Mouse (Mus musculus): Measurements from ENCODE around the gene Ly75. TPM values are rescaled to one million over a fixed set of nuclear protein-coding genes. Genes with fewer than 3 reads are reported as not detected.

The Ly75 gene
- polyA plus RNA-seq, 1 experiment from 2014 or later = 2.3 TPM

DNA sequence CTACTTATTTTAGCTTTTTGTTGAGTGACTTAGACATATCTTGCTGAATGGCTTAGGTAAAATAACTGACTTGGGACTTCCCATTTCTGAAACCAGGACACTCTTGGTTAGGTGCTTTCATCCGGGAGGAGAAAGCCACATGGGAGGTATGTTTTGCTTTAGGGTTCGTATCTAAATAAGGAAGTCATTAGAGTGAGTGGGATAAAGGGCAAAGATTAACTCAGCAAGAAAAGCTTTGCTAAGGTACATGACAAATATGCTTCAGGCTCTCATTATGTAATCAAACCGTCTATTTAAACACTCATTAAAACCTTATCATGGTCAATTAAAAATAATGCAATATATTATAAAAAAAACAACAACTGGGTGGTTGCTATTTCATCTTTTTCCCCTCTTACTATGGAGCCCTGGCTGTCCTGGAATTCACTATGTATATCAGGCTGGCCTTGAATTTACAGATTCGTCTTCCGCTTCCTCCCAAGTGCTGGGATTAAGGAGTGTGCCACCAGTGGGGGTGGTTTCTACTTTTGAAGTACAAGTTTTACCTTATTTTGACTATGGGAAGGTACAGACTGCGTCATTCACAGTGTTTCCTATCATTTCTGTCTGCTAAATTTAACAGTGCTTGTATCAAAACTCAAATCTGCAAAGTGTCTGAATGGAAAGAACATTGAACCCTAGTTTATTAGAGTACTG lies 60.9 kb downstream of the Ly75 start:
- no peak overlapping the region for H3K9ac ChIP-seq (ENCODE audit: low read length)
- H3K27ac ChIP-seq (ENCODE audit: low read depth, low read length) = no peak overlapping the region
- no peak for ATAC-seq (ENCODE audit: low FRiP score)
- H3K4me3 ChIP-seq (ENCODE audit: low read depth, low read length) = no peak overlapping the region
- no peak for DNase-seq (ENCODE audit: low spot score, missing footprints)
- no peak overlapping the region for H3K4me2 ChIP-seq
- 81% methylated on average over 6 of the region's 6 CpGs for WGBS
- no peaks in the 10 kb centered on the region for H3K9me3 ChIP-seq (ENCODE audit: control insufficient read depth, low read length)
- H3K36me3 ChIP-seq (ENCODE audit: control insufficient read depth, insufficient read depth, low read length) = no peaks in the 10 kb centered on the region; the same call in 1 of the 2 replicates
- no peaks in the 10 kb centered on the region for H3K27me3 ChIP-seq (ENCODE audit: control insufficient read depth, insufficient read depth, low read length)
- no peaks in the 10 kb centered on the region for H3K4me1 ChIP-seq (ENCODE audit: control insufficient read depth, insufficient read depth, low read length)

DNA sequence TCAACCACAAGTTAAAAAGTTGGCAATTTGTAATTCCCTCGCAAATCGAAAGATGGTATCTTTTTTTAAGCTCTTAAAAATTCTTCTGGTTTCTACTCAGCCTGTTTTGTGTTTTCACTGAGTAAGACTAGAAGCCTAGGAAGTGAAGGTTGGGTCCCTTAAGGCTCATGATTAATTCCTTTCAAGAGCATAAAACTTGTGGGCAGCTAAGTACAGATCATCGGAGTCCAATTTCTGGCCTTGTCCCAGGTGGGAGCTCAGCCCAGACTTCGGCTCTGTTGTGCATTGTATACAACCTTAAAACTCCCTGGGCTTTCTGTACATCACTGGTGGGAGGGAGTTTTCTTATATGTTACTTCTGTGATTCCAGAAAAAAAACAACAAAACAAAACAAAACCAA lies 79.3 kb downstream of the Ly75 start:
- no peak overlapping the region for H3K4me2 ChIP-seq
- no peaks in the 10 kb centered on the region for H3K36me3 ChIP-seq (ENCODE audit: control insufficient read depth, insufficient read depth, low read length)
- DNase-seq (ENCODE audit: low spot score, missing footprints) (no peak), ATAC-seq (ENCODE audit: low FRiP score) (no peak)
- H3K9ac ChIP-seq (ENCODE audit: low read length) = no peak overlapping the region
- H3K9me3 ChIP-seq (ENCODE audit: control insufficient read depth, low read length) = no peaks in the 10 kb centered on the region
- H3K4me1 ChIP-seq (ENCODE audit: control insufficient read depth, insufficient read depth, low read length) = no peaks in the 10 kb centered on the region
- no peak overlapping the region for H3K27ac ChIP-seq (ENCODE audit: low read depth, low read length)
- WGBS = 93% methylated on average over 4 of the region's 4 CpGs
- H3K4me3 ChIP-seq (ENCODE audit: low read depth, low read length) = no peak overlapping the region
- H3K27me3 ChIP-seq (ENCODE audit: control insufficient read depth, insufficient read depth, low read length) = no peaks in the 10 kb centered on the region

GRCm38 (mm10) chr2:60299323-60299722 lies 83.8 kb downstream of the Ly75 start:
- no peak overlapping the region for H3K4me3 ChIP-seq (ENCODE audit: low read depth, low read length)
- ATAC-seq (ENCODE audit: low FRiP score) = no peak
- H3K9me3 ChIP-seq (ENCODE audit: control insufficient read depth, low read length) = no peaks in the 10 kb centered on the region
- no peak for DNase-seq (ENCODE audit: low spot score, missing footprints)
- no peaks in the 10 kb centered on the region for H3K27me3 ChIP-seq (ENCODE audit: control insufficient read depth, insufficient read depth, low read length)
- WGBS = 96% methylated on average over 2 of the region's 2 CpGs
- H3K36me3 ChIP-seq (ENCODE audit: control insufficient read depth, insufficient read depth, low read length) = no peaks in the 10 kb centered on the region
- H3K9ac ChIP-seq (ENCODE audit: low read length) = no peak overlapping the region
- no peaks in the 10 kb centered on the region for H3K4me1 ChIP-seq (ENCODE audit: control insufficient read depth, insufficient read depth, low read length)
- H3K4me2 ChIP-seq = no peak overlapping the region
- H3K27ac ChIP-seq (ENCODE audit: low read depth, low read length) = no peak overlapping the region

DNA sequence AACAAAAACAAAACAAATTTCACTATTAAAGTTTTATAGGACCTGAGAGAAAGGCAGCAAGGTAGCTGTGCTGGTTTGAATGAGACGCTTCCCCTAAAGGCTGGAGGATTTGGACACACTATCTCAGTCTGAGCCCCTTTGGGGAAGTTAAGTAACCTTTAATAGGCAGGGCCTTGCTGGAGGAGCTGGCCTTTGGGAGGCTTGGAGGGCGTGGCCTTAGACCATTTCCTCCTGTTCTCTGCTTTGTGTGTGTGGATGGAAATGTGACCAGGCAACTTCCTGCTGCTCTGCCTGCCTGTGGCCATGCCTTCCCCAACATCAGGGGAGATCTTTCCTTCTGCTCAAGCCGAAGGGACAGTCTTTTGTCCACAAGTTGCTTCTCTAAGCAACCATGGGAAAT lies 84.8 kb downstream of the Ly75 start:
- Histone ChIP-seq H3K36me3 (ENCODE audit: control insufficient read depth, insufficient read depth, low read length) (no peaks in the 10 kb centered on the region), H3K9ac (ENCODE audit: low read length) (no peak overlapping the region), H3K4me3 (ENCODE audit: low read depth, low read length) (no peak overlapping the region), H3K27me3 (ENCODE audit: control insufficient read depth, insufficient read depth, low read length) (no peaks in the 10 kb centered on the region), H3K4me2 (no peak overlapping the region), H3K9me3 (ENCODE audit: control insufficient read depth, low read length) (no peaks in the 10 kb centered on the region), H3K4me1 (ENCODE audit: control insufficient read depth, insufficient read depth, low read length) (no peaks in the 10 kb centered on the region), H3K27ac (ENCODE audit: low read depth, low read length) (no peak overlapping the region)
- 80% methylated on average over 3 of the region's 3 CpGs for WGBS
- no peak for ATAC-seq (ENCODE audit: low FRiP score)
- no peak for DNase-seq (ENCODE audit: low spot score, missing footprints)

- Histone ChIP-seq H3K4me1 (ENCODE audit: control insufficient read depth, insufficient read depth, low read length) (no peaks in the 10 kb centered on the region), H3K9me3 (ENCODE audit: control insufficient read depth, low read length) (no peaks in the 10 kb centered on the region), H3K4me2 (no peak overlapping the region), H3K9ac (ENCODE audit: low read length) (no peak overlapping the region), H3K27me3 (ENCODE audit: control insufficient read depth, insufficient read depth, low read length) (no peaks in the 10 kb centered on the region), H3K36me3 (ENCODE audit: control insufficient read depth, insufficient read depth, low read length) (no peaks in the 10 kb centered on the region), H3K27ac (ENCODE audit: low read depth, low read length) (no peak overlapping the region), H3K4me3 (ENCODE audit: low read depth, low read length) (no peak overlapping the region)
- ATAC-seq (ENCODE audit: low FRiP score) (no peak), DNase-seq (ENCODE audit: low spot score, missing footprints) (no peak)
- WGBS = 82% methylated on average over 4 of the region's 4 CpGs
Observed at GRCm38 (mm10) chr2:60291381-60291780, 91.7 kb downstream of the Ly75 start.

- H3K36me3 ChIP-seq (ENCODE audit: control insufficient read depth, insufficient read depth, low read length) = no peaks in the 10 kb centered on the region
- no peaks in the 10 kb centered on the region for H3K9me3 ChIP-seq (ENCODE audit: control insufficient read depth, low read length)
- no peak for DNase-seq (ENCODE audit: low spot score, missing footprints)
- H3K4me2 ChIP-seq = no peak overlapping the region
- no peak for ATAC-seq (ENCODE audit: low FRiP score)
- H3K4me3 ChIP-seq (ENCODE audit: low read depth, low read length) = no peak overlapping the region
- H3K27me3 ChIP-seq (ENCODE audit: control insufficient read depth, insufficient read depth, low read length) = no peaks in the 10 kb centered on the region; the same call in 1 of the 2 replicates
- WGBS = 97% methylated on average over 1 of the region's 1 CpGs
- H3K9ac ChIP-seq (ENCODE audit: low read length) = no peak overlapping the region
- no peak overlapping the region for H3K27ac ChIP-seq (ENCODE audit: low read depth, low read length)
- H3K4me1 ChIP-seq (ENCODE audit: control insufficient read depth, insufficient read depth, low read length) = no peaks in the 10 kb centered on the region
Observed at GRCm38 (mm10) chr2:60289451-60289850, 93.7 kb downstream of the Ly75 start.

- DNase-seq (ENCODE audit: low spot score, missing footprints) = no peak
- Histone ChIP-seq H3K27ac (ENCODE audit: low read depth, low read length) (no peak overlapping the region), H3K9ac (ENCODE audit: low read length) (no peak overlapping the region), H3K4me3 (ENCODE audit: low read depth, low read length) (no peak overlapping the region), H3K27me3 (ENCODE audit: control insufficient read depth, insufficient read depth, low read length) (no peaks in the 10 kb centered on the region; the same call in 1 of the 2 replicates), H3K4me1 (ENCODE audit: control insufficient read depth, insufficient read depth, low read length) (peaks cover under 1% of the 10 kb centered on the region), H3K4me2 (no peak overlapping the region), H3K36me3 (ENCODE audit: control insufficient read depth, insufficient read depth, low read length) (no peaks in the 10 kb centered on the region), H3K9me3 (ENCODE audit: control insufficient read depth, low read length) (no peaks in the 10 kb centered on the region)
- no peak for ATAC-seq (ENCODE audit: low FRiP score)
- 81% methylated on average over 4 of the region's 4 CpGs for WGBS
Observed at GRCm38 (mm10) chr2:60288606-60289005, 94.5 kb downstream of the Ly75 start.

- peaks cover 6% of the 10 kb centered on the region for H3K4me1 ChIP-seq (ENCODE audit: control insufficient read depth, insufficient read depth, low read length)
- H3K4me3 ChIP-seq (ENCODE audit: low read depth, low read length) = no peak overlapping the region
- no peak overlapping the region for H3K27ac ChIP-seq (ENCODE audit: low read depth, low read length)
- ATAC-seq (ENCODE audit: low FRiP score) (no peak), DNase-seq (ENCODE audit: low spot score, missing footprints) (no peak)
- H3K9ac ChIP-seq (ENCODE audit: low read length) = no peak overlapping the region
- no peaks in the 10 kb centered on the region for H3K9me3 ChIP-seq (ENCODE audit: control insufficient read depth, low read length)
- no peak overlapping the region for H3K4me2 ChIP-seq
- no peaks in the 10 kb centered on the region for H3K36me3 ChIP-seq (ENCODE audit: control insufficient read depth, insufficient read depth, low read length)
- no peaks in the 10 kb centered on the region; the same call in 1 of the 2 replicates for H3K27me3 ChIP-seq (ENCODE audit: control insufficient read depth, insufficient read depth, low read length)
- 93% methylated on average over 8 of the region's 8 CpGs for WGBS
Observed at GRCm38 (mm10) chr2:60285107-60285617, 97.9 kb downstream of the Ly75 start.

DNA sequence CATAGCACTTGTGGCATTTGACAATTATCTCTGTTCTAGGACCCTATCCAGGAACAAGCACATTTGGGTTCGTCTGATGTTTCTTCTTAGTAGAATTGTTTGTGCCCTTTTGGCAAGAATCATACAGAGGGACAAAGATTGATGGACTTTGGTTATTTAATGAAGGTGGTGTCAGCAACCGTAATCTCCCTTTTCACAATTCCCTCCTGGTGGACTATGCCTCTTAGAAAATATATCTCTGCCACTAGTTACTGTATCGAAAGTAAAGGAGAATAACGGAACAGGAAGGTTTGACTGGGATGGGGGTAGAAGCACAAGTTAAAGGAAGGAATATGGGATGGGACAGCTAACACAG lies 98.7 kb downstream of the Ly75 start, which contains the start of gene Cd302:
Gene Cd302, minus strand, starts transcription at position 22 of the 355 bp plus-strand sequence.
- WGBS = 65% methylated on average over 4 of the region's 4 CpGs
- Histone ChIP-seq H3K9ac (ENCODE audit: low read length) (peak within 1 kb of the TSS; percentile 21; the same call in 1 of the 2 replicates), H3K9me3 (ENCODE audit: control insufficient read depth, low read length) (no peaks in the 10 kb centered on the region), H3K4me1 (ENCODE audit: control insufficient read depth, insufficient read depth, low read length) (peaks cover 6% of the 10 kb centered on the region), H3K4me2 (peak within 1 kb of the TSS; percentile 42), H3K27me3 (ENCODE audit: control insufficient read depth, insufficient read depth, low read length) (no peaks in the 10 kb centered on the region; the same call in 1 of the 2 replicates), H3K27ac (ENCODE audit: low read depth, low read length) (no peak within 1 kb of the TSS), H3K4me3 (ENCODE audit: low read depth, low read length) (peak within 1 kb of the TSS; percentile 18), H3K36me3 (ENCODE audit: control insufficient read depth, insufficient read depth, low read length) (no peaks in the 10 kb centered on the region)
- ATAC-seq (ENCODE audit: low FRiP score) = no peak
- no peak for DNase-seq (ENCODE audit: low spot score, missing footprints)

Data from midbrain, embryonic 11.5 days (tissue).